Mouse (Mus musculus) testis, postnatal 14 days (tissue): ENCODE results near the gene Crlf1.
"Not testable (repeated sequence)": the region's sequence is repeated elsewhere in the genome, so short reads cannot be mapped to it uniquely, and the experiment has no call there.

Experiments used
- DNase-seq: peaks from one replicate; pipeline ENCODE4 v3.0.0; 2021; ENCODE audit warnings: low spot score

Gene Crlf1

GRCm38 (mm10) chr8:70500386-70501301 is 7.7 kb downstream of the Crlf1 start:
- peak; percentile 77 for DNase-seq

DNA sequence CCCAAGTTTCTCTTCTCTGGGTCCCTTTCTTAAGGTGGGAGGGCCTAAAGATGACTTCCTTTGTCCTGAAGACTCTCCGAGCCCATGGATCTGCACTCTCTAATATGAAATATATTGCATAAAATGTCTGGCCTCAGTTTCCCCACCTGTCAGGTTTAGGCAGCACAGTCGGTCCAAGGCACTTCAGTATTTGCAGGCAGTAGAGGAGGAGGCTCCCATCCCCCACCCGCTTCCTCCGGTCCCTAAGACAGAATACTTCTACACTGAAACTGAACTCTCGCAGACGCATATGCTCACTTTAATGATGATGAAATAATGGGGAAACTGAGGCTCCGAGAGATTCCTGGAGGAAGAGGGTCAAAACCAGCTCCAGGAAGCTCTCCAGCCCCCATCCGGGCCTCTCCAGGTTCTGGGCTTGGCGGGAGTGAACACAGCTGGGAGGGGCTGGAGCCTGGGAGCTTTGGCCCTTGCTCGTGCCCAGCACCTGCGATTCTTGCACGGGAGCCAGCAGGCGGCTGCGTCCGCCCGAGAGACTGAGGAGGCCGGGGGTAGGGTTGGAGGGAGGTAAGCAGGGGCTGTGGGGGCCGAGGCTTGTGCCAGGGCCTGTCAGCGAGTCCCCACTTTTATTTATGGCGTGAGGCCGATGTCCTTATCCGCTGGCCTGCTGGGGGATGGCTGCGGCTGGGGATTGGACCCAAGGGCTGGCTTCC is 9.0 kb downstream of the Crlf1 start:
- peak; percentile 70 for DNase-seq

DNA sequence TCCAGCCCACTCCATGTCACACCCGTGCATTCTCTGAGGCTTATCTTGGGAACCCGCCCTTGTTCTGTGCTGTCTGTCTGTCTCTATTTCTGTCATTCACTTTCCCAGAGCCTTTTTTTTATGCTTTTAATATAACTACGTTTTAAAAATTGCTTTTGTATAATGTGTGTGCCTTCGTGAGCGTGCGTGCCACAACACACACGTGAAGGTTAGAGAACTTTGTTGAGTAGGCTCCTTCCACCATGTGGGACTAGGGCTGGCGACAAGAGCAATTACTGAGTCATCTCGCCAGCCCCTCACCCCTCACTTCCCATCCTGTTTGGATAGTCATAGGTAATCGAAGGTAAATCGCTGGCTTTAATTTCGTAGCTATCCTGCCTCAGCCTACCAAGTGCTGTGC is 9.6 kb downstream of the Crlf1 start:
- DNase-seq: no peak

DNA sequence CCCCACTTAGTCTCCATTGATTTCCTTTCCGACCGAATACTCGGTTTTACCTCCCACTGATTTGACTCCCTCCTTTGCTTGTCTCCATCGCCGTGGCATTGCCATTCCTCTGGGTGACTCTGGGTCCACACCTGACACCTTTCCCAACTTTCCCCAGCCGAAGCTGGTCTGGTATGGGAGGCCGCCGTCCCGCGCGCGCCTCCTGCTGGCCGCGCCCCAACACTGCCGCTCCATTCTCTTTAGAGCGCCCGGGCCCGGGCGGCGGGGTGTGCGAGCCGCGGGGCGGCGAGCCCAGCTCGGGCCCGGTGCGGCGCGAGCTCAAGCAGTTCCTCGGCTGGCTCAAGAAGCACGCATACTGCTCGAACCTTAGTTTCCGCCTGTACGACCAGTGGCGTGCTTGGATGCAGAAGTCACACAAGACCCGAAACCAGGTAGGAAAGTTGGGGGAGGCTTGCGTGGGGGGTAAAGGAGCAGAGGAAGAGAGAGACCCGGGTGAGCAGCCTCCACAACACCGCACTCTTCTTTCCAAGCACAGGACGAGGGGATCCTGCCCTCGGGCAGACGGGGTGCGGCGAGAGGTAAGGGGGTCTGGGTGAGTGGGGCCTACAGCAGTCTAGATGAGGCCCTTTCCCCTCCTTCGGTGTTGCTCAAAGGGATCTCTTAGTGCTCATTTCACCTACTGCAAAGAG is 10.2 kb downstream of the Crlf1 start:
- DNase-seq: peak; percentile 73

DNA sequence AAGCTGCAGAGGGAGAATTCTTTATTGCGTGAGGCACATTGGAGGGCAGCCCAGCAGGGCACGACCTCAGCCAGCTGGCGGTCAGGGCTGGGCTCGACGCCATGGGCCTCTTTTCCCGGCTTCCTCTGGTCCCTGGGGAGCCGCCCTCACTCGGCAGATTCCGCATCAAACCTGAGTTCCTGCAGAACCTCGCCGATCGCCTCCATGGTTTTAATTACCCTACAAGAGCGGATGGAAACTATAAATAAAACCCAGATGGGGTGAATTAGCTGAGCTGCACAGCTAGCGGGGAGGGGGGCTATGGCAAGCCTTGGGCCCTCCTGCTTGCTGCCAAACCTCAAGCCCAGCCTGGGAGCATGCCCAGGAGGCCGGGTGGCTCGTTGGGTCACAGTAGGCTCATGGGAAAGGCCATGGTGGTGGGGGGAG is 11.3 kb downstream of the Crlf1 start:
- DNase-seq: no peak

- peak; percentile 62 for DNase-seq
These were observed 11.9 kb downstream of the Crlf1 start for GRCm38 (mm10) chr8:70504851-70505250.

- DNase-seq: no peak
These were observed 12.9 kb downstream of the Crlf1 start for GRCm38 (mm10) chr8:70505698-70506327.

DNA sequence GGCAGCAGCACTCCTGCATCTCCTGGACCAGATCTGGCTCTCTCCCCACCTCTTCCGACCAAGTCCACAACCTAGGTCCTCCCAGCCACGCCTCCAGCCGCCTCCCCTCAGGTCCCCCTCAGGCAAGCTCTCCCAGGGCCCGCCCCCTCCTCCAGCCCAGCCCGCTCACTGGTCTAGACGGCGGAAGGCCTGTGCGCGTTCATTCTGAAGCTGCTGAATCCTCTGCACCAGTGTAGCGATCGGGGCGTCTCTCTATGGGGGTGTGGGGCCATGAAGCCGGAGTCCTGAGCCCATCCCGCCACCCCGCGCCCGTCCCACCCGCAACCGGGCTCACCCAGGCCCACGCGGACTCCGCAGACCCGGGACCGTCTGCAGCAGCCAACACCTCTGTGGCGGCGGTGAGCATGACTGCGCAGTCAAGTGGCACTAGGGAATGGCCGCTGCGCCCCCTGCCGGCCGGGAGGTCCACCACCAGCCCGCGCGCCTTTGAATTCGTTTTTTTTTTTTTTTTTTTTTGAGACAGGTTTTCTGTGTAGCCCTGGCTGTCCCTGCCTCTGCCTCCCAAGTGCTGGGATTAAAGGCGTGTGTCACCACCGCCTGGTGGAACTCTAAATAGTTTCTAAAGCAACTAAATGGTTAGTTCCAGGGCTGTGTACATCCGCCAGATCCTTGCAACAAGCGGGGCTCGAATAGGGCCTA is 13.5 kb downstream of the Crlf1 start, which contains the start of gene Rex1bd:
Rex1bd (minus strand) TSS at position 425 of the 699 bp plus-strand sequence.
- DNase-seq: peak; percentile 95

DNA sequence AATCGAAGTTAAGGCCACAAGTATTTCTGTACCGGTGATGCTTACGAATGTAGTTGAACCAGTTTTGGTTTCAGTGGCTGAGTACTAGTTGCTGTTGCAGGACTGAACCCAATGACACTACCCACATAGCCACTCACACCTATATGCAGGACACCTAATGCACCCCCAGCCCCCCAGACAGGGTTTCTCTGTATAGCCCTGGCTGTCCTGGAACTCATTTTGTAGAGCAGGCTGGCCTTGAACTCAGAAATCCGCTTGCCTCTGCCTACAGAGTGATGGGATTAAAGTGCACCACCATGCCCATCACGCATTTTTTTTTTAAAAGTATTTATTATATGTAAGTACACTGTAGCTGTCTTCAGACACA is 14.1 kb downstream of the Crlf1 start:
- DNase-seq: no peak

GRCm38 (mm10) chr8:70509281-70509952 is 16.5 kb downstream of the Crlf1 start:
- no peak for DNase-seq

DNA sequence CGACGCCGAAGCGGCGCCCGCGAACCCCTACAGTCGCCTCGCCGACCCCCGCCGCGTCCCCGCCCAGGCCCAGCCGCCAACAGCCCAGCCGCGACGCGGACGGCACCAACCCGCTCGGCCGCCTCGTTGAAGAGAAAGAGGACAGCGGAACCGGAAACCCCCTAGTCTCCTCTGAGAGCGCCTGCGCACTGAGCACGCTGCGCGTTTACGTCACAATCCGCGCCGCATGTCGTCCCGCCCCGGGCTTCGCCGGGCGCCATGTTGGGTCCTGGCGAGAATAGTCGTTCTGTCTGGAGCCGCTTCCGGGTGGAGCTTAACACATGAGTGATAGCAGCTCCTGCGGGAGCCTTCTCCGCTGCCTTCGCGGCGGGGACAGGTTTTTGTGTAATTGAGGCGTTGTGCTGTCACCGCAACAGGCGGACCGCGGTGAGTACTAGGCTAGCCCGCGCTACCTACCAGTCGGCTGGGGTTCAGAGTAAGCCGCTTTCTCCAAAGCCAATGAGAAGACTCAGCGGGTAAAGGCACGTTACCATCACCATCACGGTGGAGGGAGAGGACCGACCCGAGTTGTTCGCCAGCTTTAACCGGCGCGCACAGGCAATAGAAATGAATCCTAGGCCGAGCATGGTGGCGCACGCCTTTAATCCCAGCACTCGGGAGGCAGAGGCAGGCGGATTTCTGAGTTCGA is 17.4 kb downstream of the Crlf1 start, which contains the start of gene Uba52:
Uba52 (minus strand) TSS at position 574 of the 688 bp plus-strand sequence.
- peak; percentile 97 for DNase-seq

DNA sequence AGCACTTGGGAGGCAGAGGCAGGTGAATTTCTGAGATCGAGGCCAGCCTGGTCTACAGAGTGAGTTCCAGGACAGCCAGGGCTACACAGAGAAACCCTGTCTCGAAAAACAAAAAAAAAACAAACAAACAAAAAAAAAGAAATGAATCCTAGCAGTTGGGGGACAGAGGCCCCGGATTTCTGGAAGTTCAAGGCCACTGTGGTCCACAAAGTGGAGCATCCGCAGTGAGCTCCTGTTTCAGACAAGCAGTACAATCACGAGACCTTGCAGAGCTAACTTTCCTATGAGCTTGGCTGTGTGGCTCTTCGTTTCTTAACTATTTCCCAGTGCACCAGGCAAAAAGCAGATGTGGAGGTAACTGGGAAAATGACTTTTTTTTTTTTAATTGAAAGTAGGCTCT is 18.2 kb downstream of the Crlf1 start:
- DNase-seq: not testable (repeated sequence)

- DNase-seq: no peak
These were observed 18.8 kb downstream of the Crlf1 start for GRCm38 (mm10) chr8:70511770-70512169.

- no peak for DNase-seq
These were observed 19.4 kb downstream of the Crlf1 start for GRCm38 (mm10) chr8:70512253-70512903.

- DNase-seq: no peak
These were observed 20.5 kb downstream of the Crlf1 start for GRCm38 (mm10) chr8:70513441-70513840.

- DNase-seq: no peak
These were observed 25.1 kb downstream of the Crlf1 start for GRCm38 (mm10) chr8:70517940-70518643.

GRCm38 (mm10) chr8:70519043-70519442 is 26.1 kb downstream of the Crlf1 start:
- no peak for DNase-seq

- DNase-seq: no peak
These were observed 26.6 kb downstream of the Crlf1 start for GRCm38 (mm10) chr8:70519606-70520005.
